9 mouse cellular contexts compared by ENCODE assay signal in the genomic region with DNA sequence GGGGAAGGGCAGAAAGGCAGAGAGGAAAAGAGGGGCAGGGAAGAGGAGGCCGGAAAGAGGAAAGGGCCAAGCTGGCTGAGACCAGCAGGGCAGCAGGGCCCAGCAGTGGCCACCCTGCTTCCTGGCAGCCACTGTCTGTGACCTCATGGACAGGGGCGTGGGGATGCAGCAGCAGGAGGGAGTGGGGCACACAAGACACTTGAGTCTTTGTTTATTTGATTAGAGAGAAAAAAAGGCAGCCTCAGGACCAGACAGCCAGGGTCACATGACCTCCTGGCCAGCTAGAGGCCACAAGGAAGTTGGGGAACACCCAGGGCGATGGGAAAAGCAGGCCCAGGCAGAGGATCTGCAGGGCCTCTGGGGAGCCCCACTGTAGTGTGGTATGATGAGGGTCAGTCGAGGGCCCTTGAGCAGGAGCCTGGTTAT. TPM values are rescaled to one million over a fixed set of nuclear protein-coding genes. Genes with fewer than 3 reads are reported as not detected.
DNase-seq lines count a peak whose midpoint lies in the region; ATAC-seq and TF ChIP-seq lines count a peak whose summit lies in the region.
"Had no signal": no experiment of that assay in that cellular context is flagged by ENCODE, and none has a peak within 500 bp of the region (broad histone marks: within the 10 kb centered on the region; RNA-seq: fewer than 3 reads in every experiment).

No protein-coding gene starts in this region.

- H3K4me1 ChIP-seq in spleen, adult 2 months (ENCODE audit: control insufficient read depth, insufficient read depth, insufficient read length), result peaks cover 7% of the 10 kb centered on the region; the same call in 1 of the 2 replicates
- H3K4me1 ChIP-seq in forebrain, embryonic 15.5 days, result 0 out of 2 replicates have a peak, but pooled peaks cover 13% of the 10 kb centered on the region
- H3K4me1 ChIP-seq in lung, embryonic 14.5 days (ENCODE audit: insufficient read depth), result 0 out of 2 replicates have a peak, but pooled peaks cover 5% of the 10 kb centered on the region
- H3K4me1 ChIP-seq in stomach, postnatal 0 days (replicated peaks; ENCODE audit: control insufficient read depth, insufficient read depth), result no peaks in the 10 kb centered on the region

- H3K9me3 ChIP-seq in forebrain, embryonic 15.5 days, result no peaks in the 10 kb centered on the region
- H3K9me3 ChIP-seq in lung, embryonic 14.5 days (ENCODE audit: low read depth, low read length), result no peaks in the 10 kb centered on the region
- no peaks in the 10 kb centered on the region for H3K9me3 ChIP-seq in stomach, postnatal 0 days (ENCODE audit: control insufficient read depth, low read length)
- H3K9me3 ChIP-seq: limb, embryonic 13.5 days had no signal

- no peak for TF ChIP-seq EP300 in stomach, postnatal 0 days (optimal IDR thresholded peaks at IDR 0.05)

- TF ChIP-seq CTCF in spleen, adult 2 months (IDR thresholded peaks at IDR 0.05; ENCODE audit: extremely low read depth, insufficient read depth, insufficient read length, insufficient replicate concordance), result no peak
- TF ChIP-seq CTCF in layer of hippocampus, adult 2 months (conservative IDR thresholded peaks at IDR 0.05), result no peak
- no peak for TF ChIP-seq CTCF in lung, embryonic 14.5 days (IDR thresholded peaks at IDR 0.05; ENCODE audit: low read depth)
- TF ChIP-seq CTCF in stomach, postnatal 0 days (IDR thresholded peaks at IDR 0.05; ENCODE audit: low read depth), result no peak

- intact Hi-C loops in heart, postnatal 14 days (cut with DNase I), result no loop called here

- no peak overlapping the region for H3K9ac ChIP-seq in forebrain, embryonic 15.5 days (replicated peaks)
- H3K9ac ChIP-seq in lung, embryonic 14.5 days, result no peak overlapping the region
- H3K9ac ChIP-seq in stomach, postnatal 0 days (ENCODE audit: low read length), result peak overlapping the region; percentile 8; the same call in 1 of the 2 replicates
- H3K9ac ChIP-seq: limb, embryonic 13.5 days had no signal

- DNase-seq in spleen, adult 2 months (ENCODE audit: low read depth in 1 of 2, low spot score in 2 of 2), result no peak
- DNase-seq in spleen, postnatal 4 days (ENCODE audit: low spot score in 2 of 2), result no peak
- DNase-seq in heart, postnatal 14 days, result peak; percentile 65 to 78
- peak; percentile 61 to 85 for DNase-seq in layer of hippocampus, adult 2 months (ENCODE audit: low spot score in 2 of 2)
- DNase-seq in lung, embryonic 14.5 days, result no peak
- peak; percentile 33 for DNase-seq in stomach, postnatal 0 days (ENCODE audit: low spot score)
- DNase-seq in urinary bladder, adult 18-20 months (ENCODE audit: low spot score in 2 of 2), result no peak

- no peak for ATAC-seq in forebrain, embryonic 15.5 days (replicated peaks)
- ATAC-seq in lung, embryonic 14.5 days (ENCODE audit: insufficient read depth), result peak; percentile 69; the same call in 1 of the 2 replicates
- peak; percentile 81 for ATAC-seq in stomach, postnatal 0 days (ENCODE audit: low FRiP score, low TSS enrichment)

- peak overlapping the region; percentile 4; the same call in 1 of the 2 replicates for H3K27ac ChIP-seq in spleen, adult 2 months (ENCODE audit: insufficient read depth, low read length)
- H3K27ac ChIP-seq in forebrain, embryonic 15.5 days (replicated peaks), result 0 out of 2 replicates have a peak overlapping the region, but pooled peaks have one; percentile 8
- peak overlapping the region; percentile 84 for H3K27ac ChIP-seq in layer of hippocampus, adult 2 months
- peak overlapping the region; percentile 73 for H3K27ac ChIP-seq in lung, embryonic 14.5 days (ENCODE audit: low read depth)
- peak overlapping the region; percentile 56 for H3K27ac ChIP-seq in stomach, postnatal 0 days (replicated peaks)
- H3K27ac ChIP-seq: limb, embryonic 13.5 days had no signal

- H3K4me2 ChIP-seq in forebrain, embryonic 15.5 days (replicated peaks), result no peak overlapping the region
- H3K4me2 ChIP-seq in lung, embryonic 14.5 days, result no peak overlapping the region
- no peak overlapping the region for H3K4me2 ChIP-seq in stomach, postnatal 0 days (replicated peaks; ENCODE audit: low read depth)
- H3K4me2 ChIP-seq: limb, embryonic 13.5 days had no signal

- WGBS in spleen, adult 2 months, result 76% methylated on average over 4 of the region's 4 CpGs
- WGBS in forebrain, embryonic 15.5 days, result 55% methylated on average over 4 of the region's 4 CpGs
- 21% methylated on average over 4 of the region's 4 CpGs for WGBS in lung, embryonic 14.5 days
- WGBS in stomach, postnatal 0 days, result 38% methylated on average over 4 of the region's 4 CpGs

- peaks cover 60% of the 10 kb centered on the region for H3K36me3 ChIP-seq in spleen, adult 2 months (ENCODE audit: control insufficient read depth, insufficient read depth, low read length)
- H3K36me3 ChIP-seq in forebrain, embryonic 15.5 days, result no peaks in the 10 kb centered on the region
- H3K36me3 ChIP-seq in lung, embryonic 14.5 days (ENCODE audit: insufficient read depth), result peaks cover 67% of the 10 kb centered on the region
- H3K36me3 ChIP-seq in stomach, postnatal 0 days (ENCODE audit: control insufficient read depth, insufficient read depth, low read length), result no peaks in the 10 kb centered on the region; the same call in 1 of the 2 replicates

- TF ChIP-seq POLR2A in spleen, adult 2 months (IDR thresholded peaks at IDR 0.05; ENCODE audit: low read depth, low read length), result no peak

- H3K4me3 ChIP-seq in spleen, adult 2 months (ENCODE audit: extremely low read depth, insufficient read depth, insufficient read length), result no peak overlapping the region
- no peak overlapping the region for H3K4me3 ChIP-seq in forebrain, embryonic 15.5 days
- H3K4me3 ChIP-seq in layer of hippocampus, adult 2 months, result no peak overlapping the region
- H3K4me3 ChIP-seq in lung, embryonic 14.5 days (ENCODE audit: low read depth, low read length), result no peak overlapping the region
- H3K4me3 ChIP-seq in stomach, postnatal 0 days (ENCODE audit: low read depth, low read length), result no peak overlapping the region
- H3K4me3 ChIP-seq: limb, embryonic 13.5 days had no signal

- H3K27me3 ChIP-seq in spleen, adult 2 months (ENCODE audit: control insufficient read depth, insufficient read depth, low read length), result no peaks in the 10 kb centered on the region
- H3K27me3 ChIP-seq in forebrain, embryonic 15.5 days, result no peaks in the 10 kb centered on the region
- no peaks in the 10 kb centered on the region for H3K27me3 ChIP-seq in lung, embryonic 14.5 days (ENCODE audit: insufficient read depth, low read length)
- H3K27me3 ChIP-seq in stomach, postnatal 0 days (ENCODE audit: control insufficient read depth, insufficient read depth, low read length), result no peaks in the 10 kb centered on the region
- H3K27me3 ChIP-seq: limb, embryonic 13.5 days had no signal

RNA-seq across cellular contexts. Expression of a gene that starts 17.7 kb away (rescaled TPM):
- 55.8 and 61.8 TPM in 2 replicates for polyA plus RNA-seq in spleen, adult 2 months (2012; rRNA removed)
- polyA plus RNA-seq in forebrain, embryonic 15.5 days (2015; fragmentation: Nextera tagmentation; extraction: Ambion mirVana), result 5.1 and 5.2 TPM in 2 replicates
- total RNA-seq in heart, postnatal 14 days (2021), result 10 to 100 TPM; 14.6 TPM
- total RNA-seq in layer of hippocampus, adult 2 months (2021), result 10 to 100 TPM; 12.0 to 14.5 TPM
- 20.9 and 21.8 TPM in 2 replicates for polyA plus RNA-seq in lung, embryonic 14.5 days (2014; fragmentation: Nextera tagmentation; extraction: Ambion mirVana)
- polyA plus RNA-seq in stomach, postnatal 0 days (2015; fragmentation: Nextera tagmentation; extraction: Ambion mirVana), result 9.6 and 10.6 TPM in 2 replicates

RNA-seq across cellular contexts. Expression of a gene that starts 24.9 kb away (rescaled TPM):
- 4.3 and 6.4 TPM in 2 replicates for polyA plus RNA-seq in spleen, adult 2 months (2012; rRNA removed)
- 11.8 and 12.4 TPM in 2 replicates for polyA plus RNA-seq in forebrain, embryonic 15.5 days (2015; fragmentation: Nextera tagmentation; extraction: Ambion mirVana)
- total RNA-seq in heart, postnatal 14 days (2021), result 1 to 10 TPM in 1 of 2 experiments, under 1 TPM in 1; 0.79 to 1.3 TPM
- total RNA-seq in layer of hippocampus, adult 2 months (2021), result under 1 TPM; 0.17 to 0.38 TPM
- 16.1 and 18.4 TPM in 2 replicates for polyA plus RNA-seq in lung, embryonic 14.5 days (2014; fragmentation: Nextera tagmentation; extraction: Ambion mirVana)
- polyA plus RNA-seq in stomach, postnatal 0 days (2015; fragmentation: Nextera tagmentation; extraction: Ambion mirVana), result 2.1 and 2.4 TPM in 2 replicates

RNA-seq across cellular contexts. Expression of a gene that starts 42.1 kb away (rescaled TPM):
- polyA plus RNA-seq in spleen, adult 2 months (2012; rRNA removed), result 0.11 and 0.14 TPM in 2 replicates
- polyA plus RNA-seq in forebrain, embryonic 15.5 days (2015; fragmentation: Nextera tagmentation; extraction: Ambion mirVana), result 0.23 and 0.26 TPM in 2 replicates
- not detected for total RNA-seq in heart, postnatal 14 days (2021)
- total RNA-seq in layer of hippocampus, adult 2 months (2021), result 1 to 10 TPM; 4.8 to 5.0 TPM
- 0.12 TPM in 1 of 2 replicates, not detected in the other for polyA plus RNA-seq in lung, embryonic 14.5 days (2014; fragmentation: Nextera tagmentation; extraction: Ambion mirVana)
- polyA plus RNA-seq in stomach, postnatal 0 days (2015; fragmentation: Nextera tagmentation; extraction: Ambion mirVana), result 0.18 and 0.35 TPM in 2 replicates
- polyA plus RNA-seq: limb, embryonic 13.5 days had no signal

Comparison
In these comparisons a context has a peak if more than half of its experiments do, and no peak if none do; other contexts are left out.
1. DNase-seq: peak in heart, postnatal 14 days (2 of 2), layer of hippocampus, adult 2 months (2 of 2) and stomach, postnatal 0 days (single experiment); none in spleen, adult 2 months (0 of 2), spleen, postnatal 4 days (0 of 2), lung, embryonic 14.5 days (single experiment) and urinary bladder, adult 18-20 months (0 of 2).
2. H3K27ac ChIP-seq: peak in every context shown above with its lines; median percentile 84 in layer of hippocampus, adult 2 months; 73 in lung, embryonic 14.5 days; 56 in stomach, postnatal 0 days; 8 in forebrain, embryonic 15.5 days; 4 in spleen, adult 2 months.